8 mouse cellular contexts compared by ENCODE assay signal in genomic region chr14:13960079-13960478, GRCm38 (mm10). TPM values are rescaled to one million over a fixed set of nuclear protein-coding genes. Genes with fewer than 3 reads are reported as not detected.
DNase-seq lines count a peak whose midpoint lies in the region; ATAC-seq and TF ChIP-seq lines count a peak whose summit lies in the region.

No protein-coding gene starts in this region.

- H3K4me2 ChIP-seq in heart, embryonic 12.5 days = peak overlapping the region; percentile 83

- H3K36me3 ChIP-seq in ES-E14 (ENCODE audit: control insufficient read depth, insufficient read depth, low read length, poor library complexity, severe bottlenecking) = no peaks in the 10 kb centered on the region
- peaks cover 11% of the 10 kb centered on the region for H3K36me3 ChIP-seq in heart, embryonic 12.5 days

- H3K4me3 ChIP-seq in ES-E14 (ENCODE audit: insufficient read depth in 1 of 2, low read depth in 1 of 2, low read length in 2 of 2, poor library complexity in 1 of 2, severe bottlenecking in 1 of 2) = peak overlapping the region; percentile 82 to 92
- H3K4me3 ChIP-seq in heart, embryonic 12.5 days = peak overlapping the region; percentile 97

- in situ Hi-C loops in ES-E14 (cut with MboI; ENCODE audit: low sequenced_read_pairs in 2 of 2, unreplicated experiment in 2 of 2) = no loop called here

- 3% methylated on average over 5 of the region's 9 CpGs for WGBS in heart, embryonic 12.5 days

- no peak for ATAC-seq in heart, embryonic 12.5 days (ENCODE audit: insufficient number of reproducible peaks, low FRiP score)

- peak; percentile 14 for DNase-seq in 3T3-L1 (ENCODE audit: low read depth, low spot score)
- DNase-seq in ES-E14 (ENCODE audit: low read depth, low spot score) = no peak
- DNase-seq in cerebellum, postnatal 25 days = peak; percentile 39 to 66
- peak; percentile 59 for DNase-seq in kidney, postnatal 10 days
- peak; percentile 10 for DNase-seq in lung, postnatal 25 days (ENCODE audit: low spot score)
- DNase-seq in right cerebral cortex, postnatal 25 days = peak; percentile 14
- DNase-seq in urinary bladder, postnatal 14 days (ENCODE audit: low spot score) = no peak

- no peaks in the 10 kb centered on the region; the same call in 1 of the 2 replicates for H3K27me3 ChIP-seq in heart, embryonic 12.5 days (replicated peaks)

- peak overlapping the region; percentile 92; the same call in 1 of the 2 replicates for H3K9ac ChIP-seq in ES-E14 (ENCODE audit: insufficient read depth, low read depth, low read length, poor library complexity, severe bottlenecking)
- peak overlapping the region; percentile 99 for H3K9ac ChIP-seq in heart, embryonic 12.5 days

- 0 out of 4 replicates have a peak, but pooled peaks cover 0 to 2% of the 10 kb centered on the region in 2 experiments for H3K4me1 ChIP-seq in ES-E14 (ENCODE audit: control insufficient read depth in 2 of 2, insufficient read depth in 2 of 2, low read length in 2 of 2, poor library complexity in 1 of 2)
- H3K4me1 ChIP-seq in heart, embryonic 12.5 days (replicated peaks) = peaks cover 17% of the 10 kb centered on the region; the same call in 1 of the 2 replicates

- peaks cover 2% of the 10 kb centered on the region; the same call in 1 of the 2 replicates for H3K9me3 ChIP-seq in ES-E14 (ENCODE audit: control insufficient read depth, insufficient read depth, low read depth, low read length)
- no peaks in the 10 kb centered on the region for H3K9me3 ChIP-seq in heart, embryonic 12.5 days (replicated peaks)

- H3K27ac ChIP-seq in ES-E14 (ENCODE audit: insufficient read depth, low read depth, low read length, poor library complexity, severe bottlenecking) = no peak overlapping the region
- H3K27ac ChIP-seq in heart, embryonic 12.5 days (ENCODE audit: poor library complexity, severe bottlenecking) = no peak overlapping the region

TF ChIP-seq in ES-E14, 5 proteins besides CTCF, POLR2A, EP300 and RAD21:
- TF ChIP-seq CHD2 (IDR thresholded peaks at IDR 0.05; ENCODE audit: low read depth, low read length) (no peak), ZNF384 (IDR thresholded peaks at IDR 0.05; ENCODE audit: low read depth, low read length) (no peak), MAFK (IDR thresholded peaks at IDR 0.05; ENCODE audit: insufficient read depth, low read depth, low read length) (no peak), HCFC1 (IDR thresholded peaks at IDR 0.05; ENCODE audit: borderline replicate concordance, insufficient read depth, low read length) (no peak), ZC3H11A (IDR thresholded peaks at IDR 0.05; ENCODE audit: borderline replicate concordance, low read depth, low read length) (no peak)
TF ChIP-seq in ES-E14: peak in this region for 0.

RNA-seq across cellular contexts. Expression of gene Atxn7, which starts 1.2 kb away (rescaled TPM):
- total RNA-seq in ES-E14 (2012; rRNA removed) = 2.9 and 3.8 TPM in 2 replicates
- polyA plus RNA-seq in heart, embryonic 12.5 days (2016; fragmentation: Nextera tagmentation; extraction: Ambion mirVana) = 3.9 and 4.3 TPM in 2 replicates

RNA-seq across cellular contexts. Expression of gene Thoc7, which starts 1.6 kb away (rescaled TPM):
- total RNA-seq in ES-E14 (2012; rRNA removed) = 58.1 and 66.7 TPM in 2 replicates
- 146 and 159 TPM in 2 replicates for polyA plus RNA-seq in heart, embryonic 12.5 days (2016; fragmentation: Nextera tagmentation; extraction: Ambion mirVana)

RNA-seq across cellular contexts. Expression of gene Gm281, which starts 45.8 kb away (rescaled TPM):
- total RNA-seq in ES-E14 (2012; rRNA removed) = 0.74 and 1.1 TPM in 2 replicates
- not detected in 2 replicates for polyA plus RNA-seq in heart, embryonic 12.5 days (2016; fragmentation: Nextera tagmentation; extraction: Ambion mirVana)

Comparison
In these comparisons a context has a peak if more than half of its experiments do, and no peak if none do; other contexts are left out.
1. DNase-seq: peak in 3T3-L1 (single experiment), cerebellum, postnatal 25 days (2 of 2), kidney, postnatal 10 days (single experiment), lung, postnatal 25 days (single experiment) and right cerebral cortex, postnatal 25 days (single experiment); none in ES-E14 (single experiment) and urinary bladder, postnatal 14 days (single experiment).